Mouse (Mus musculus) midbrain, embryonic 11.5 days (tissue): ENCODE data around the gene Zfp990. TPM values are rescaled to one million over a fixed set of nuclear protein-coding genes. Genes with fewer than 3 reads are reported as not detected.
"Not testable (repeated sequence)": the region's sequence is repeated elsewhere in the genome, so short reads cannot be mapped to it uniquely, and the experiment has no call there.

Experiments
- ATAC-seq: fragments of 200-750 bp; cut with Nextera tagmentation; 2 replicates; pipeline ENCODE4 v1.8.0; 2017; ENCODE audit warnings: moderate TSS enrichment, moderate library complexity; ENCODE audit not compliant: low FRiP score
- DNase-seq: peaks from one replicate; pipeline ENCODE4 v3.0.0; 2015; ENCODE audit warnings: low spot score; ENCODE audit errors: missing footprints
- H3K27ac ChIP-seq: fragments of 300-500 bp; sonication (generic); 2 replicates; pipeline ENCODE4 v1.5.1; 2014; ENCODE audit warnings: low read depth, low read length
- H3K27me3 ChIP-seq: fragments of 300-500 bp; sonication (generic); 2 replicates; pipeline ENCODE4 v1.6.1; 2014; ENCODE audit warnings: mild to moderate bottlenecking, low read length, moderate library complexity, mixed read lengths; ENCODE audit not compliant: control insufficient read depth, insufficient read depth
- H3K36me3 ChIP-seq: fragments of 300-500 bp; sonication (generic); 2 replicates; pipeline ENCODE4 v1.6.1; 2014; ENCODE audit warnings: mild to moderate bottlenecking, low read length, moderate library complexity, mixed read lengths; ENCODE audit not compliant: control insufficient read depth, insufficient read depth
- H3K4me1 ChIP-seq: fragments of 300-500 bp; sonication (generic); 2 replicates; pipeline ENCODE4 v1.6.1; 2014; ENCODE audit warnings: low read length; ENCODE audit not compliant: control insufficient read depth, insufficient read depth
- H3K4me2 ChIP-seq: fragments of 300-500 bp; sonication (generic); 2 replicates; pipeline ENCODE4 v1.6.1; 2014; ENCODE audit warnings: mild to moderate bottlenecking, moderate library complexity
- H3K4me3 ChIP-seq: fragments of 300-500 bp; sonication (generic); 2 replicates; pipeline ENCODE4 v1.5.1; 2014; ENCODE audit warnings: low read depth, low read length
- H3K9ac ChIP-seq: fragments of 300-500 bp; sonication (generic); 2 replicates; pipeline ENCODE4 v1.6.1; 2014; ENCODE audit warnings: low read length
- H3K9me3 ChIP-seq: fragments of 300-500 bp; sonication (generic); 2 replicates; pipeline ENCODE4 v1.6.1; 2016; ENCODE audit warnings: low read length; ENCODE audit not compliant: control insufficient read depth
- WGBS: fragments of 180-500 bp; shearing (Covaris S2); extraction: QIAGEN DNeasy Blood & Tissue Kit; methylation state at CpG from one replicate; pipeline ENCODE4 v1.1.7; 2014; 5-methylcytosine and 5-hydroxymethylcytosine counted together
- polyA plus RNA-seq: library from polyadenylated mRNA; unstranded; fragments of >200 nt; fragmentation: Nextera tagmentation; extraction: Ambion mirVana; gene quantifications from 2 replicates; pipeline ENCODE4 v1.2.1, GENCODE M21; 2014

Zfp990 gene
- polyA plus RNA-seq, 1 experiment from 2014 or later, result 0.08 TPM

GRCm38 (mm10) chr4:145517391-145517790 lies 6.8 kb downstream of the Zfp990 start:
- H3K9ac ChIP-seq, H3K36me3 ChIP-seq, H3K4me3 ChIP-seq, H3K27me3 ChIP-seq, DNase-seq, H3K4me2 ChIP-seq, H3K27ac ChIP-seq, H3K9me3 ChIP-seq, ATAC-seq, H3K4me1 ChIP-seq: not testable (repeated sequence)
- 83% methylated on average over 1 of the region's 1 CpGs for WGBS

DNA sequence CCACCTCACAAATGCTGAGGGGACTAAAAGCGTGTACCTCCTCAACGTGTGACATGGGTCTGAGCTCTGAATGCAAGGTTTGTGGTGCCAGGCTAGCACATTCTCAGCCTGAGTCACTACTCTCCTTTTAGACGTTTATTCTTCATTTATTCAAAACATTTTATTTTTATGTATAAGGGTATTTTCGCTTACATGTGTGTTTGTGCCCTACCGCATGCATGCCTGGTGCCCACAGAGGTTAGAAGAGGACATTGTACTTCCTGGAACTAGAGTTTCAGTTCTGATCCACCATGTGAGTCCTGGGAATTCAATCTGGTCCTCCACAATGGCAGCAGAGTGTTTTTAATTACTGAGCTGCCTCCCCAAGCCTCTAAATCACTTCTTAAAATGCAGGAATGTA lies 33.3 kb downstream of the Zfp990 start:
- H3K4me1 ChIP-seq, H3K9me3 ChIP-seq, H3K27me3 ChIP-seq, DNase-seq, H3K9ac ChIP-seq, H3K36me3 ChIP-seq, H3K4me2 ChIP-seq, H3K27ac ChIP-seq, H3K4me3 ChIP-seq, ATAC-seq: not testable (repeated sequence)
- 86% methylated on average over 5 of the region's 5 CpGs for WGBS

DNA sequence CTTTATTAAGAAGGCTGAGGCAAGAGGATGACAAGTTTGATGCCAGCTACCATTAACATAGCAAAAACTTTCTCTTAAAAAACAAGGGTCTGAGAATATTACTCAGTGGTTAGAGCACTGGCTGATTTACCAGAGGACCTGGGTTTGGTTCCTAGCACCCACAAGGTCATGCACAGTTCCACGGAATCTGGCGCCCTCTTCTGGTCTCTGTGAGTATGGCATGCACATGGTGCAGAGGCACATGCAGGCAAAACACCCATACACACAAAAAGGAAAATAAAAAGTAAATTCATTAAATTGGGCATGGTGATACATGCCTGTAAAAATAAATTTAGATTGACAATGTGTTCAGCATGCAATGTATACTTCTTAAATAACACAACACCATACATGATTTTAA lies 34.5 kb downstream of the Zfp990 start:
- not testable (repeated sequence) for DNase-seq, H3K9me3 ChIP-seq, H3K27me3 ChIP-seq, ATAC-seq, H3K4me3 ChIP-seq, H3K27ac ChIP-seq, H3K4me2 ChIP-seq, H3K36me3 ChIP-seq, H3K9ac ChIP-seq, H3K4me1 ChIP-seq
- WGBS, result 28% methylated on average over 2 of the region's 2 CpGs

GRCm38 (mm10) chr4:145545734-145546349 lies 35.3 kb downstream of the Zfp990 start:
- not testable (repeated sequence) for DNase-seq, H3K4me1 ChIP-seq, H3K27ac ChIP-seq, ATAC-seq, H3K36me3 ChIP-seq, H3K27me3 ChIP-seq, H3K4me3 ChIP-seq, H3K4me2 ChIP-seq, H3K9ac ChIP-seq
- peaks cover 13% of the 10 kb centered on the region for H3K9me3 ChIP-seq
- 76% methylated on average over 6 of the region's 6 CpGs for WGBS

GRCm38 (mm10) chr4:145546477-145546876 lies 35.9 kb downstream of the Zfp990 start:
- not testable (repeated sequence) for H3K27ac ChIP-seq, H3K27me3 ChIP-seq, H3K4me2 ChIP-seq, H3K9ac ChIP-seq, H3K36me3 ChIP-seq, H3K4me3 ChIP-seq, H3K4me1 ChIP-seq, DNase-seq
- peaks cover 14% of the 10 kb centered on the region for H3K9me3 ChIP-seq
- ATAC-seq, result peak; percentile 72; the same call in 1 of the 2 replicates
- WGBS, result 86% methylated on average over 3 of the region's 3 CpGs

DNA sequence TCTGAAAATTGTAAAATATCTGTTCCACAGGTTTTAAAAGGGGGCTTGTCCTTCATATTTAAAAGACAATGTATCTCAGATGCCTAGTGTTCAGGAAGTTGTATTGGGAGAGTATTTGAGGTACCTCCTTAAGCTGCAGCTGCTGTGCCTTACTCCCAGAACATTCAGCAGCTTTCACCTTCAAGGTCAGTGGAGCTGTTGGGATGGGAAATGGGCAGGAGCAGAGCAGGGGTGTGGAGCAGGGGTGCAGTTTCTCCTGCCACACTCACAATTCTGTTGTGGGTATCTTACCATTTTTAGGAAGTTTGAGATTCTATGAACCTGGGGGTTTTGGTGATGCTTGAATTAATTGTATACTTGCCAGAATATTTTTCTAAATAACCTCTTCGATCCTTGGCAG lies 46.1 kb downstream of the Zfp990 start:
- no peak overlapping the region for H3K9ac ChIP-seq
- no peak overlapping the region for H3K4me3 ChIP-seq
- H3K4me2 ChIP-seq, result no peak overlapping the region
- H3K9me3 ChIP-seq, result peaks cover 29% of the 10 kb centered on the region
- no peaks in the 10 kb centered on the region for H3K4me1 ChIP-seq
- no peaks in the 10 kb centered on the region for H3K27me3 ChIP-seq
- no peaks in the 10 kb centered on the region for H3K36me3 ChIP-seq
- WGBS, result 65% methylated on average over 1 of the region's 1 CpGs
- H3K27ac ChIP-seq, result no peak overlapping the region
- ATAC-seq (no peak), DNase-seq (no peak)

GRCm38 (mm10) chr4:145559505-145560099 lies 49.0 kb downstream of the Zfp990 start:
- peaks cover 28% of the 10 kb centered on the region for H3K9me3 ChIP-seq
- 43% methylated on average over 3 of the region's 3 CpGs for WGBS
- ATAC-seq, result no peak

GRCm38 (mm10) chr4:145564111-145564821 lies 53.7 kb downstream of the Zfp990 start:
- H3K27me3 ChIP-seq, result no peaks in the 10 kb centered on the region
- no peak overlapping the region for H3K4me3 ChIP-seq
- H3K9me3 ChIP-seq, result peaks cover 19% of the 10 kb centered on the region
- no peak overlapping the region for H3K27ac ChIP-seq
- no peak for ATAC-seq
- no peak overlapping the region for H3K9ac ChIP-seq
- 65% methylated on average over 3 of the region's 3 CpGs for WGBS
- no peaks in the 10 kb centered on the region for H3K36me3 ChIP-seq
- no peak for DNase-seq
- no peak overlapping the region for H3K4me2 ChIP-seq
- no peaks in the 10 kb centered on the region for H3K4me1 ChIP-seq

More at GRCm38 (mm10) chr4:145559505-145560099, 49.0 kb downstream of the Zfp990 start:
- Histone ChIP-seq H3K4me3 (no peak overlapping the region), H3K4me1 (no peaks in the 10 kb centered on the region), H3K27ac (no peak overlapping the region), H3K36me3 (no peaks in the 10 kb centered on the region), H3K4me2 (no peak overlapping the region), H3K27me3 (no peaks in the 10 kb centered on the region), H3K9ac (no peak overlapping the region)
- DNase-seq, result no peak

GRCm38 (mm10) chr4:145570461-145570860 lies 59.9 kb downstream of the Zfp990 start:
- not testable (repeated sequence) for H3K27me3 ChIP-seq, H3K9ac ChIP-seq, H3K4me1 ChIP-seq, H3K36me3 ChIP-seq, H3K4me2 ChIP-seq, DNase-seq, ATAC-seq, H3K27ac ChIP-seq, H3K4me3 ChIP-seq
- H3K9me3 ChIP-seq, result peaks cover 16% of the 10 kb centered on the region; the same call in 1 of the 2 replicates
- WGBS, result 78% methylated on average over 6 of the region's 10 CpGs
